ENCODE assay signal across 9 mouse cellular contexts in the genomic region with DNA sequence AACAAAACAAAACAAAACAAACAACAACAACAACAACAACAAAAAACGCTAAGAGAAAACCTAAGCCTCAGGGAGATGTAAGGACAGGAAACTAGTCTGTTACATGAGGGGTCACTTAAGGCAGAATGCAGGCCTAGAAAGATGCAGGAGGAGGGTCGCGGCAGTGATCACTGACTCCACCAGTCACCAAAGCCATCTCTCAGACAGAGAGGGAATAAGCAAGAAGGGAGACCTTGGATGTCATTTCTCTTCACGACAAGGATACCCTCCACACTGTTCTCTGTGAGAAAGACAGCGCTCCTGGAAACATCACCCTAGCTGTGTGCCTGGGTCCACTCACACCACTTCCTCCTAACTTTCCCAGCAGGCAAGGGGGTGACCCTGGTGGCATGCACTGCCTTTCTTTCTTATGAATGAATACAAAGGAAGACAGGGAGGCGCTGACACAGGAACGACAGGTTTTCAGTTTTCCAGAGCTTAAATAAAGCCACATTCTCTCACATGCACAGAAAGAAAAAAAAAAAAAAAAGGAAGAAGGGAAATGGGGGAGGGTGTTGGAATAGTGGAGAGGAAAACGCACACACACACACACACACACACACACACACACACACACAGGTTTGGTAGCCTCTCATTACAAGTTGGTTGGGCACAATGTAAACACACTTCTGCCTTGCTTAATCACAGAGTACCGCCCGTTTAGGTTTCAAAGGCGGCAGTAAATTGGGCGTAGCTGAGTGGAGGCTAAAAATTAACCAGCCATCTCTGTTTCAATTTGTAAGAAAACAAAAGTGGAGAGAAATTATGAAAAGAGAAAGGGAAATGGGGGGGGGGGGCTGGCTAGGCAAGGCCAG. TPM values are rescaled to one million over a fixed set of nuclear protein-coding genes. Genes with fewer than 3 reads are reported as not detected.
DNase-seq lines count a peak whose midpoint lies in the region; ATAC-seq and TF ChIP-seq lines count a peak whose summit lies in the region.
"Had no signal": no experiment of that assay in that cellular context is flagged by ENCODE, and none has a peak within 500 bp of the region (broad histone marks: within the 10 kb centered on the region; RNA-seq: fewer than 3 reads in every experiment).

No protein-coding gene starts in this region.

- H3K79me2 ChIP-seq in liver, adult 2 months (ENCODE audit: control insufficient read depth, insufficient read depth, low read length) = peaks cover 36% of the 10 kb centered on the region

- H3K27ac ChIP-seq in liver, adult 2 months (replicated peaks; ENCODE audit: insufficient read depth, low read depth, low read length) = peak overlapping the region; percentile 96
- H3K27ac ChIP-seq in liver, embryonic 12.5 days = no peak overlapping the region
- H3K27ac ChIP-seq in forebrain, embryonic 16.5 days (ENCODE audit: low read length) = peak overlapping the region; percentile 99
- peak overlapping the region; percentile 51; the same call in 1 of the 2 replicates for H3K27ac ChIP-seq in lung, embryonic 14.5 days (ENCODE audit: low read depth)
- H3K27ac ChIP-seq in stomach, embryonic 14.5 days (ENCODE audit: low read length) = peak overlapping the region; percentile 55; the same call in 1 of the 2 replicates

- WGBS in liver, adult 2 months = 33% methylated on average over 12 of the region's 12 CpGs
- 41% methylated on average over 12 of the region's 12 CpGs for WGBS in liver, embryonic 12.5 days (ENCODE audit: insufficient replicate concordance)
- WGBS in forebrain, embryonic 16.5 days = 20% methylated on average over 12 of the region's 12 CpGs
- WGBS in lung, embryonic 14.5 days = 39% methylated on average over 12 of the region's 12 CpGs
- WGBS in stomach, embryonic 14.5 days = 43% methylated on average over 12 of the region's 12 CpGs

- H3K4me2 ChIP-seq in liver, embryonic 12.5 days = no peak overlapping the region
- H3K4me2 ChIP-seq in forebrain, embryonic 16.5 days (ENCODE audit: low read length) = peak overlapping the region; percentile 81
- H3K4me2 ChIP-seq in lung, embryonic 14.5 days = peak overlapping the region; percentile 64
- H3K4me2 ChIP-seq in stomach, embryonic 14.5 days (replicated peaks; ENCODE audit: low read depth, low read length) = no peak overlapping the region

- no peaks in the 10 kb centered on the region for H3K9me3 ChIP-seq in liver, embryonic 12.5 days (replicated peaks)
- no peaks in the 10 kb centered on the region for H3K9me3 ChIP-seq in forebrain, embryonic 16.5 days (ENCODE audit: control insufficient read depth, low read length)
- H3K9me3 ChIP-seq in lung, embryonic 14.5 days (ENCODE audit: low read depth, low read length) = no peaks in the 10 kb centered on the region
- no peaks in the 10 kb centered on the region for H3K9me3 ChIP-seq in stomach, embryonic 14.5 days (ENCODE audit: control insufficient read depth, low read depth, low read length)

- no peak for ATAC-seq in liver, embryonic 12.5 days
- ATAC-seq in forebrain, embryonic 16.5 days = no peak
- no peak for ATAC-seq in lung, embryonic 14.5 days (ENCODE audit: insufficient read depth)
- ATAC-seq in stomach, embryonic 14.5 days (ENCODE audit: insufficient number of reproducible peaks, insufficient read depth, low FRiP score, low read depth) = peak; percentile 42; the same call in 1 of the 2 replicates
- no peak for ATAC-seq in megakaryocyte, adult 5-6 weeks (ENCODE audit: poor library complexity, severe bottlenecking)

- TF ChIP-seq POLR2A in liver, adult 2 months (IDR thresholded peaks at IDR 0.05; ENCODE audit: extremely low read depth, insufficient read depth, low read length) = no peak

- peak; percentile 95 for DNase-seq in liver, adult 2 months (ENCODE audit: extremely low read depth, low read depth, low spot score)
- DNase-seq in lung, embryonic 14.5 days = peak; percentile 68
- no peak for DNase-seq in kidney, adult 11 months
- DNase-seq: adrenal gland, postnatal 14 days had no signal

- H3K4me3 ChIP-seq in liver, adult 2 months (ENCODE audit: insufficient read depth, low read depth, low read length) = no peak overlapping the region
- no peak overlapping the region for H3K4me3 ChIP-seq in liver, embryonic 12.5 days
- H3K4me3 ChIP-seq in forebrain, embryonic 16.5 days (replicated peaks; ENCODE audit: low read length) = peak overlapping the region; percentile 49
- no peak overlapping the region for H3K4me3 ChIP-seq in lung, embryonic 14.5 days (ENCODE audit: low read depth, low read length)
- H3K4me3 ChIP-seq in stomach, embryonic 14.5 days (ENCODE audit: low read depth, low read length) = no peak overlapping the region

- peaks cover 40% of the 10 kb centered on the region for H3K4me1 ChIP-seq in liver, adult 2 months (ENCODE audit: control insufficient read depth, insufficient read depth, low read length)
- peaks cover 21% of the 10 kb centered on the region for H3K4me1 ChIP-seq in liver, embryonic 12.5 days
- peaks cover 53% of the 10 kb centered on the region for H3K4me1 ChIP-seq in forebrain, embryonic 16.5 days (replicated peaks; ENCODE audit: control insufficient read depth, insufficient read depth, low read length)
- H3K4me1 ChIP-seq in lung, embryonic 14.5 days (ENCODE audit: insufficient read depth) = peaks cover 26% of the 10 kb centered on the region
- peaks cover 27% of the 10 kb centered on the region for H3K4me1 ChIP-seq in stomach, embryonic 14.5 days (ENCODE audit: control insufficient read depth, insufficient read depth, low read length)

- TF ChIP-seq CTCF in liver, adult 2 months (IDR thresholded peaks at IDR 0.05; ENCODE audit: low read depth, low read length) = no peak
- no peak for TF ChIP-seq CTCF in lung, embryonic 14.5 days (IDR thresholded peaks at IDR 0.05; ENCODE audit: low read depth)

- H3K27me3 ChIP-seq in liver, adult 2 months (ENCODE audit: control insufficient read depth, insufficient read depth, low read length) = no peaks in the 10 kb centered on the region
- peaks cover 98% of the 10 kb centered on the region for H3K27me3 ChIP-seq in liver, embryonic 12.5 days (replicated peaks)
- no peaks in the 10 kb centered on the region for H3K27me3 ChIP-seq in forebrain, embryonic 16.5 days (replicated peaks; ENCODE audit: control insufficient read depth, insufficient read depth, low read length)
- H3K27me3 ChIP-seq in lung, embryonic 14.5 days (ENCODE audit: insufficient read depth, low read length) = peaks cover 20% of the 10 kb centered on the region
- H3K27me3 ChIP-seq in stomach, embryonic 14.5 days (ENCODE audit: control insufficient read depth, insufficient read depth, low read length) = peaks cover 7% of the 10 kb centered on the region; the same call in 1 of the 2 replicates

- 0 out of 2 replicates have a peak overlapping the region, but pooled peaks have one; percentile 20 for H3K9ac ChIP-seq in liver, adult 2 months (ENCODE audit: low read depth, low read length)
- H3K9ac ChIP-seq in liver, embryonic 12.5 days = no peak overlapping the region
- H3K9ac ChIP-seq in forebrain, embryonic 16.5 days (replicated peaks; ENCODE audit: low read depth, low read length) = peak overlapping the region; percentile 81
- no peak overlapping the region for H3K9ac ChIP-seq in lung, embryonic 14.5 days
- no peak overlapping the region for H3K9ac ChIP-seq in stomach, embryonic 14.5 days (replicated peaks; ENCODE audit: low read depth, low read length)

- no peaks in the 10 kb centered on the region for H3K36me3 ChIP-seq in liver, adult 2 months (ENCODE audit: control insufficient read depth, insufficient read depth, low read length)
- no peaks in the 10 kb centered on the region for H3K36me3 ChIP-seq in liver, embryonic 12.5 days
- H3K36me3 ChIP-seq in forebrain, embryonic 16.5 days (ENCODE audit: control insufficient read depth, insufficient read depth) = no peaks in the 10 kb centered on the region
- H3K36me3 ChIP-seq in lung, embryonic 14.5 days (ENCODE audit: insufficient read depth) = peaks cover 50% of the 10 kb centered on the region
- peaks cover 2% of the 10 kb centered on the region; the same call in 1 of the 2 replicates for H3K36me3 ChIP-seq in stomach, embryonic 14.5 days (ENCODE audit: control insufficient read depth, insufficient read depth, low read length)

RNA-seq across cellular contexts. Expression of gene Nfix, which starts 29.8 kb away (rescaled TPM):
- total RNA-seq in liver, adult 2 months (2014; rRNA removed) = 20.7 and 27.5 TPM in 2 replicates
- polyA plus RNA-seq in liver, adult 2 months (2012; rRNA removed) = 32.9 and 34.4 TPM in 2 replicates
- polyA plus RNA-seq in liver, embryonic 12.5 days (2016; fragmentation: Nextera tagmentation; extraction: Ambion mirVana) = 2.8 and 2.9 TPM in 2 replicates
- polyA plus RNA-seq in forebrain, embryonic 16.5 days (2015; fragmentation: Nextera tagmentation; extraction: Ambion mirVana) = 440 and 546 TPM in 2 replicates
- 42.3 and 44.1 TPM in 2 replicates for polyA plus RNA-seq in lung, embryonic 14.5 days (2014; fragmentation: Nextera tagmentation; extraction: Ambion mirVana)
- polyA plus RNA-seq in stomach, embryonic 14.5 days (2014; fragmentation: Nextera tagmentation; extraction: Ambion mirVana) = 37.8 and 40.5 TPM in 2 replicates
- total RNA-seq in megakaryocyte, adult 5-6 weeks (2015) = 23.8 and 26.9 TPM in 2 replicates
- 7.7 and 17.0 TPM in 2 replicates for total RNA-seq in megakaryocyte, adult 5-6 weeks (2017)

RNA-seq across cellular contexts. Expression of gene G430095P16Rik, which starts 47.5 kb away (rescaled TPM):
- total RNA-seq in liver, adult 2 months (2014; rRNA removed) = not detected in 2 replicates
- polyA plus RNA-seq in liver, adult 2 months (2012; rRNA removed) = 0.19 TPM in 1 of 2 replicates, not detected in the other
- 11.0 and 12.0 TPM in 2 replicates for polyA plus RNA-seq in liver, embryonic 12.5 days (2016; fragmentation: Nextera tagmentation; extraction: Ambion mirVana)
- 2.0 and 2.2 TPM in 2 replicates for polyA plus RNA-seq in forebrain, embryonic 16.5 days (2015; fragmentation: Nextera tagmentation; extraction: Ambion mirVana)
- polyA plus RNA-seq in lung, embryonic 14.5 days (2014; fragmentation: Nextera tagmentation; extraction: Ambion mirVana) = 2.7 and 2.8 TPM in 2 replicates
- 2.8 and 5.0 TPM in 2 replicates for polyA plus RNA-seq in stomach, embryonic 14.5 days (2014; fragmentation: Nextera tagmentation; extraction: Ambion mirVana)
- 40.4 and 45.2 TPM in 2 replicates for total RNA-seq in megakaryocyte, adult 5-6 weeks (2015)
- 20.6 and 25.5 TPM in 2 replicates for total RNA-seq in megakaryocyte, adult 5-6 weeks (2017)
- total RNA-seq: left cerebral cortex, postnatal 14 days had no signal

RNA-seq across cellular contexts. Expression of gene Dand5, which starts 52.3 kb away (rescaled TPM):
- total RNA-seq in liver, adult 2 months (2014; rRNA removed) = 0.94 and 1.8 TPM in 2 replicates
- polyA plus RNA-seq in liver, adult 2 months (2012; rRNA removed) = 2.0 and 2.6 TPM in 2 replicates
- 3.4 and 4.3 TPM in 2 replicates for polyA plus RNA-seq in liver, embryonic 12.5 days (2016; fragmentation: Nextera tagmentation; extraction: Ambion mirVana)
- polyA plus RNA-seq in forebrain, embryonic 16.5 days (2015; fragmentation: Nextera tagmentation; extraction: Ambion mirVana) = 8.2 and 8.7 TPM in 2 replicates
- 4.5 and 4.6 TPM in 2 replicates for polyA plus RNA-seq in lung, embryonic 14.5 days (2014; fragmentation: Nextera tagmentation; extraction: Ambion mirVana)
- 7.1 and 7.6 TPM in 2 replicates for polyA plus RNA-seq in stomach, embryonic 14.5 days (2014; fragmentation: Nextera tagmentation; extraction: Ambion mirVana)
- 1.4 and 2.6 TPM in 2 replicates for total RNA-seq in megakaryocyte, adult 5-6 weeks (2015)
- 0.28 and 4.4 TPM in 2 replicates for total RNA-seq in megakaryocyte, adult 5-6 weeks (2017)

Comparison
In these comparisons a context has a peak if more than half of its experiments do, and no peak if none do; other contexts are left out.
1. H3K9ac ChIP-seq: peak in liver, adult 2 months (single experiment) and forebrain, embryonic 16.5 days (single experiment); none in liver, embryonic 12.5 days (single experiment), lung, embryonic 14.5 days (single experiment) and stomach, embryonic 14.5 days (single experiment).
2. H3K4me2 ChIP-seq: peak in forebrain, embryonic 16.5 days (single experiment) and lung, embryonic 14.5 days (single experiment); none in liver, embryonic 12.5 days (single experiment) and stomach, embryonic 14.5 days (single experiment).